Mouse (Mus musculus): ENCODE measurements around the gene Smim11. TPM values are rescaled to one million over a fixed set of nuclear protein-coding genes. Genes with fewer than 3 reads are reported as not detected.

Gene Smim11
- total and polyA plus RNA-seq, 3 experiments, result 81.5 to 84.7 TPM; not detected in 1

GRCm38 (mm10) chr16:92340612-92341511, 39.8 kb downstream of the Smim11 start:
- no peaks in the 10 kb centered on the region for H3K27me3 ChIP-seq (ENCODE audit: control insufficient read depth in 1 of 2, insufficient read depth in 2 of 2, low read length in 2 of 2)
- H3K4me1 ChIP-seq (ENCODE audit: control insufficient read depth in 1 of 2, insufficient read depth in 2 of 2, low read length in 2 of 2), result peaks cover 0 to 5% of the 10 kb centered on the region in 2 experiments; a peak in 3 of 4 replicates
- H3K27ac ChIP-seq (ENCODE audit: control insufficient read depth, low read depth, low read length), result no peak overlapping the region
- peaks cover 0 to 6% of the 10 kb centered on the region in 2 experiments; a peak in 1 of 4 replicates for H3K36me3 ChIP-seq (ENCODE audit: control insufficient read depth in 1 of 2, insufficient read depth in 2 of 2, low read length in 2 of 2)
- 0 out of 2 replicates have a peak overlapping the region, but pooled peaks have one; percentile 3 for H3K9ac ChIP-seq (ENCODE audit: control insufficient read depth, low read depth, low read length, poor library complexity, severe bottlenecking)
- H3K79me2 ChIP-seq (ENCODE audit: control insufficient read depth, insufficient read depth, low read length, poor library complexity), result no peaks in the 10 kb centered on the region
- H3K4me3 ChIP-seq (ENCODE audit: control insufficient read depth in 1 of 2, insufficient read depth in 1 of 2, low read depth in 2 of 2, low read length in 2 of 2), result peak overlapping the region; percentile 35 to 47
- TF ChIP-seq GABPA (IDR thresholded peaks at IDR 0.05; ENCODE audit: low read depth, low read length) (no peak), MYC (IDR thresholded peaks at IDR 0.05; ENCODE audit: low read depth, low read length) (0 out of 2 replicates have a peak, but pooled peaks have one; percentile 32), KAT2A (conservative IDR thresholded peaks at IDR 0.05; ENCODE audit: low read depth, low read length) (no peak), POLR2AphosphoS5 (IDR thresholded peaks at IDR 0.05; ENCODE audit: borderline replicate concordance, low read depth, low read length) (no peak), CTCF (IDR thresholded peaks at IDR 0.05 in 2 of 3, conservative IDR thresholded peaks at IDR 0.05 in 1 of 3; ENCODE audit: control insufficient read depth in 1 of 3, insufficient read depth in 1 of 3, low read depth in 2 of 3, low read length in 3 of 3, poor library complexity in 1 of 3, severe bottlenecking in 1 of 3) (peak; percentile 77 to 84 (median 80)), ZMIZ1 (IDR thresholded peaks at IDR 0.05; ENCODE audit: low read depth, low read length) (no peak), CHD2 (IDR thresholded peaks at IDR 0.05; ENCODE audit: low read length) (no peak), TAL1 (IDR thresholded peaks at IDR 0.05; ENCODE audit: low read length) (peak; percentile 66), MAZ (IDR thresholded peaks at IDR 0.05; ENCODE audit: low read depth, low read length) (no peak), NRF1 (IDR thresholded peaks at IDR 0.05; ENCODE audit: insufficient read depth, low read depth, low read length, poor library complexity, severe bottlenecking) (peak; percentile 77), ELF1 (IDR thresholded peaks at IDR 0.05; ENCODE audit: low read depth, low read length) (no peak), ZNF384 (IDR thresholded peaks at IDR 0.05; ENCODE audit: low read depth, low read length) (peak; percentile 52), MAX (IDR thresholded peaks at IDR 0.05; ENCODE audit: low read length) (no peak), TBP (IDR thresholded peaks at IDR 0.05; ENCODE audit: low read depth, low read length) (no peak), ZC3H11A (IDR thresholded peaks at IDR 0.05; ENCODE audit: low read depth, low read length) (peak; percentile 58), POLR2AphosphoS2 (IDR thresholded peaks at IDR 0.05; ENCODE audit: low read length) (no peak), JUND (IDR thresholded peaks at IDR 0.05; ENCODE audit: low read depth, low read length) (no peak), ZKSCAN1 (IDR thresholded peaks at IDR 0.05; ENCODE audit: low read depth, low read length) (no peak), ETS1 (IDR thresholded peaks at IDR 0.05; ENCODE audit: low read depth, low read length) (peak; percentile 90), HCFC1 (IDR thresholded peaks at IDR 0.05; ENCODE audit: low read depth, low read length) (peak; percentile 56; the same call in 1 of the 2 replicates), POLR2A (IDR thresholded peaks at IDR 0.05; ENCODE audit: control insufficient read depth in 1 of 2, insufficient read depth in 1 of 2, low read depth in 1 of 2, low read length in 2 of 2, poor library complexity in 1 of 2) (no peak), UBTF (IDR thresholded peaks at IDR 0.05; ENCODE audit: borderline replicate concordance, insufficient read depth, low read depth, low read length) (no peak), GATA1 (IDR thresholded peaks at IDR 0.05; ENCODE audit: low read depth, low read length) (peak; percentile 86), MEF2A (IDR thresholded peaks at IDR 0.05; ENCODE audit: extremely low read depth, insufficient replicate concordance, low read depth, low read length, poor library complexity, severe bottlenecking) (no peak), SMC3 (IDR thresholded peaks at IDR 0.05; ENCODE audit: low read depth, low read length) (peak; percentile 90), E2F4 (IDR thresholded peaks at IDR 0.05; ENCODE audit: borderline replicate concordance, low read depth, low read length) (no peak), RAD21 (IDR thresholded peaks at IDR 0.05; ENCODE audit: low read depth, low read length) (peak; percentile 72), RCOR1 (IDR thresholded peaks at IDR 0.05; ENCODE audit: low read depth, low read length) (peak; percentile 45; the same call in 1 of the 2 replicates), NELFE (IDR thresholded peaks at IDR 0.05; ENCODE audit: low read depth, low read length) (no peak), BHLHE40 (IDR thresholded peaks at IDR 0.05; ENCODE audit: borderline replicate concordance, low read depth, low read length) (0 out of 2 replicates have a peak, but pooled peaks have one; percentile 3), TCF12 (IDR thresholded peaks at IDR 0.05; ENCODE audit: low read depth, low read length) (peak; percentile 86), SIN3A (IDR thresholded peaks at IDR 0.05; ENCODE audit: low read length) (0 out of 2 replicates have a peak, but pooled peaks have one; percentile 51), MXI1 (IDR thresholded peaks at IDR 0.05; ENCODE audit: low read depth, low read length) (peak; percentile 67), EP300 (IDR thresholded peaks at IDR 0.05; ENCODE audit: low read depth in 1 of 2, low read length in 2 of 2) (peak; percentile 68 to 78), CHD1 (IDR thresholded peaks at IDR 0.05; ENCODE audit: low read depth, low read length) (no peak)
- peak; percentile 91 for DNase-seq (ENCODE audit: low read depth, low spot score)
- H3K9me3 ChIP-seq (replicated peaks; ENCODE audit: insufficient read depth, low read length), result no peaks in the 10 kb centered on the region

Measured in MEL (cell line).